Mouse (Mus musculus): ENCODE measurements around the gene Fbxo17. TPM values are rescaled to one million over a fixed set of nuclear protein-coding genes. Genes with fewer than 3 reads are reported as not detected.
A peak's percentile ranks its signal among the peaks of the same experiment; 100 is the strongest.
"Not testable (repeated sequence)": the region's sequence is repeated elsewhere in the genome, so short reads cannot be mapped to it uniquely, and the experiment has no call there.

Fbxo17 gene
- polyA plus RNA-seq (2012; rRNA removed), result 3.0 and 3.4 TPM in 2 replicates

GRCm38 (mm10) chr7:28716590-28717281 is at the start of gene Fbxo17:
Gene Fbxo17 (plus strand): TSS chr7:28716804.
- no peak within 1 kb of the TSS for H3K27ac ChIP-seq (ENCODE audit: insufficient read depth, low read length)
- H3K4me3 ChIP-seq (ENCODE audit: insufficient read depth, low read length), result peak within 1 kb of the TSS; percentile 31
- no peak for TF ChIP-seq CTCF (IDR thresholded peaks at IDR 0.05; ENCODE audit: extremely low read depth, insufficient read depth, low read length)
- TF ChIP-seq POLR2A (IDR thresholded peaks at IDR 0.05; ENCODE audit: extremely low read depth, insufficient read depth, low read length), result no peak
- H3K4me1 ChIP-seq (ENCODE audit: control insufficient read depth, insufficient read depth, low read length), result no peaks in the 10 kb centered on the region; the same call in none of the 2 replicates

- H3K4me3 ChIP-seq (ENCODE audit: insufficient read depth, low read length), result no peak overlapping the region
- no peak overlapping the region for H3K27ac ChIP-seq (ENCODE audit: insufficient read depth, low read length)
- no peaks in the 10 kb centered on the region for H3K4me1 ChIP-seq (ENCODE audit: control insufficient read depth, insufficient read depth, low read length)
- TF ChIP-seq CTCF (IDR thresholded peaks at IDR 0.05; ENCODE audit: extremely low read depth, insufficient read depth, low read length) (no peak), POLR2A (IDR thresholded peaks at IDR 0.05; ENCODE audit: extremely low read depth, insufficient read depth, low read length) (no peak)
These were observed 45.4 kb upstream of the Fbxo17 start for GRCm38 (mm10) chr7:28671172-28671571.

- H3K4me3 ChIP-seq (ENCODE audit: insufficient read depth, low read length), result no peak overlapping the region
- no peaks in the 10 kb centered on the region for H3K4me1 ChIP-seq (ENCODE audit: control insufficient read depth, insufficient read depth, low read length)
- H3K27ac ChIP-seq (ENCODE audit: insufficient read depth, low read length), result no peak overlapping the region
- TF ChIP-seq POLR2A (IDR thresholded peaks at IDR 0.05; ENCODE audit: extremely low read depth, insufficient read depth, low read length), result no peak
- no peak for TF ChIP-seq CTCF (IDR thresholded peaks at IDR 0.05; ENCODE audit: extremely low read depth, insufficient read depth, low read length)
These were observed 44.3 kb upstream of the Fbxo17 start for GRCm38 (mm10) chr7:28672276-28672675.

GRCm38 (mm10) chr7:28672786-28673185 is 43.8 kb upstream of the Fbxo17 start:
- not testable (repeated sequence) for H3K27ac ChIP-seq (ENCODE audit: insufficient read depth, low read length); H3K4me1 ChIP-seq (ENCODE audit: control insufficient read depth, insufficient read depth, low read length); H3K4me3 ChIP-seq (ENCODE audit: insufficient read depth, low read length)

GRCm38 (mm10) chr7:28674994-28675393 is 41.6 kb upstream of the Fbxo17 start:
- no peak overlapping the region for H3K27ac ChIP-seq (ENCODE audit: insufficient read depth, low read length)
- no peaks in the 10 kb centered on the region for H3K4me1 ChIP-seq (ENCODE audit: control insufficient read depth, insufficient read depth, low read length)
- no peak for TF ChIP-seq CTCF (IDR thresholded peaks at IDR 0.05; ENCODE audit: extremely low read depth, insufficient read depth, low read length)
- TF ChIP-seq POLR2A (IDR thresholded peaks at IDR 0.05; ENCODE audit: extremely low read depth, insufficient read depth, low read length), result no peak
- no peak overlapping the region for H3K4me3 ChIP-seq (ENCODE audit: insufficient read depth, low read length)

GRCm38 (mm10) chr7:28675746-28676145 is 40.9 kb upstream of the Fbxo17 start:
- H3K4me1 ChIP-seq (ENCODE audit: control insufficient read depth, insufficient read depth, low read length), result no peaks in the 10 kb centered on the region

GRCm38 (mm10) chr7:28676811-28677541 is 39.6 kb upstream of the Fbxo17 start:
- H3K27ac ChIP-seq (ENCODE audit: insufficient read depth, low read length), result no peak overlapping the region
- TF ChIP-seq POLR2A (IDR thresholded peaks at IDR 0.05; ENCODE audit: extremely low read depth, insufficient read depth, low read length), result no peak
- no peak for TF ChIP-seq CTCF (IDR thresholded peaks at IDR 0.05; ENCODE audit: extremely low read depth, insufficient read depth, low read length)

More at GRCm38 (mm10) chr7:28675746-28676145, 40.9 kb upstream of the Fbxo17 start:
- TF ChIP-seq CTCF (IDR thresholded peaks at IDR 0.05; ENCODE audit: extremely low read depth, insufficient read depth, low read length) (peak; percentile 30; the same call in 1 of the 2 replicates), POLR2A (IDR thresholded peaks at IDR 0.05; ENCODE audit: extremely low read depth, insufficient read depth, low read length) (no peak)
- no peak overlapping the region for H3K4me3 ChIP-seq (ENCODE audit: insufficient read depth, low read length)
- H3K27ac ChIP-seq (ENCODE audit: insufficient read depth, low read length), result no peak overlapping the region

GRCm38 (mm10) chr7:28677624-28678023 is 39.0 kb upstream of the Fbxo17 start:
- H3K27ac ChIP-seq (ENCODE audit: insufficient read depth, low read length), result no peak overlapping the region
- no peaks in the 10 kb centered on the region for H3K4me1 ChIP-seq (ENCODE audit: control insufficient read depth, insufficient read depth, low read length)
- no peak overlapping the region for H3K4me3 ChIP-seq (ENCODE audit: insufficient read depth, low read length)
- TF ChIP-seq POLR2A (IDR thresholded peaks at IDR 0.05; ENCODE audit: extremely low read depth, insufficient read depth, low read length), result no peak
- TF ChIP-seq CTCF (IDR thresholded peaks at IDR 0.05; ENCODE audit: extremely low read depth, insufficient read depth, low read length), result no peak

More at GRCm38 (mm10) chr7:28676811-28677541, 39.6 kb upstream of the Fbxo17 start:
- H3K4me1 ChIP-seq (ENCODE audit: control insufficient read depth, insufficient read depth, low read length), result no peaks in the 10 kb centered on the region
- no peak overlapping the region for H3K4me3 ChIP-seq (ENCODE audit: insufficient read depth, low read length)

GRCm38 (mm10) chr7:28691075-28691474 is 25.5 kb upstream of the Fbxo17 start:
- Histone ChIP-seq H3K4me3 (ENCODE audit: insufficient read depth, low read length) (no peak overlapping the region), H3K27ac (ENCODE audit: insufficient read depth, low read length) (no peak overlapping the region), H3K4me1 (ENCODE audit: control insufficient read depth, insufficient read depth, low read length) (no peaks in the 10 kb centered on the region)
- TF ChIP-seq POLR2A (IDR thresholded peaks at IDR 0.05; ENCODE audit: extremely low read depth, insufficient read depth, low read length), result no peak
- TF ChIP-seq CTCF (IDR thresholded peaks at IDR 0.05; ENCODE audit: extremely low read depth, insufficient read depth, low read length), result no peak
